Mouse (Mus musculus): ENCODE measurements around the gene Brk1.

DNA sequence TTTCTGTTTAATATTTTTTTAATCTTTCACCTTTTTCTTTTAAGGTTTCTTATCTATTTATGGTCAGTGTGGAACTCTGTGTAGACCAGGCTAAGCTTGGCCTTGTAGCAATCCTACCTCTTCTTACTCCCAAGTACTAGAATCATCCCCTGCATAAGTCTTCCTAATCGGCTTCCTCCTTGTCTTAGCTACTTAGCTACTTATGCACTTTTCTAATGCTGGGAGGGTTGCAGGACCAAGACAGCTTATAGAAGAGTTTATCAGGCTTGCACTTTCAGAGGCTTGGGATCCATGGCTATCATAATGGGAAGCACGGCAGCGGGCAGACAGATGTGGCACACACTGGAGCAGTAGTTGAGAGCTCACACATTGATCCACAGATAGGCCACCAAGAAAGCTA, 25.3 kb upstream of the Brk1 start:
- TF ChIP-seq GATA1 (IDR thresholded peaks at IDR 0.05; ENCODE audit: borderline replicate concordance, low read length): no peak
- TF ChIP-seq FLI1 (IDR thresholded peaks at IDR 0.05; ENCODE audit: low read length): no peak

Measured in megakaryocyte, embryonic 14.5 days (primary cell).